Mouse (Mus musculus) retina, embryonic 14.5 days (tissue): Measurements from ENCODE around the gene Ankrd52.
"Not testable (repeated sequence)": the region's sequence is repeated elsewhere in the genome, so short reads cannot be mapped to it uniquely, and the experiment has no call there.

ENCODE experiments used
- DNase-seq: peaks from one replicate; pipeline ENCODE4 v3.0.0-alpha.2; 2015; ENCODE audit warnings: low spot score

The Ankrd52 gene

DNA sequence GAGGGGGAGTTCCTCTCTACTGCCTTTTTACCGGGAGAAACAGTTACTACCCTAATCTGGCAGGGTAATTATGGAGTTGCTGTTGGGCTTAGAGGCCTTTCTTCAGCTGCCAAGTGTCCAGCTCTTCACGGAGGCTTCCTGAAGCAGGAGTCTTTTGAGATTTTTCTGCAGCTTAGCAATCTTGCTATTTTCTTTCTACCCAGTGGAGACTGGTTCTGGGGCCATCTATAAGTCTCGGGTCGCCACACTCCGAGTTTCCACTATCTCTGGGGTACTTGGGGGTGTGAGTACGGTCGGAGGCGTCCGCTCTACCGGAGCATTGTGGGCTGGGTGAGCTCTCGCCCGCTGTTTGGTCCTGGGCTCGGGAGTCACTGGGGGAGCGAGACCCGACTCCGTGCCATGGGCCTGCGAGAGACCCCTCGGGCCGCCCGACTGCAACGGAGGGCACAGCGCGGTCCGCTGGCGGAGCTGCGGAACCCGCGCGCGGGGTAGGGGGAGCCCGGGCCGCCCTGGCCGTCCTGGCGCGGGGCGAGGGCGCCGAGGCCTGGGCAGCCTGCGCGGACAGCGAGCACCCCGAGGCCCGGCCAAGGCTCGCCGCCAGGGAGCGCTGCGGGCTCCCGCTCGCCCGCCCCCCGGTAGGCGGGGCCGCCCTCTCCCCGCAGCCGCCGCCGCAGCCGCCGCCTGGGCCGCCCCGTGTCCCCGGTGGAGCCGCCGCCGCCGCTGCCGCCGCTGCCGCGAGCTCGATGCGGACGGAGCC is at the start of gene Ankrd52:
Gene Ankrd52, plus strand, starts transcription at position 661 of the 757 bp plus-strand sequence.
- DNase-seq, result peak; percentile 87

- DNase-seq, result peak; percentile 22
These were observed 49.3 kb upstream of the Ankrd52 start for GRCm38 (mm10) chr10:128327610-128328009.

DNA sequence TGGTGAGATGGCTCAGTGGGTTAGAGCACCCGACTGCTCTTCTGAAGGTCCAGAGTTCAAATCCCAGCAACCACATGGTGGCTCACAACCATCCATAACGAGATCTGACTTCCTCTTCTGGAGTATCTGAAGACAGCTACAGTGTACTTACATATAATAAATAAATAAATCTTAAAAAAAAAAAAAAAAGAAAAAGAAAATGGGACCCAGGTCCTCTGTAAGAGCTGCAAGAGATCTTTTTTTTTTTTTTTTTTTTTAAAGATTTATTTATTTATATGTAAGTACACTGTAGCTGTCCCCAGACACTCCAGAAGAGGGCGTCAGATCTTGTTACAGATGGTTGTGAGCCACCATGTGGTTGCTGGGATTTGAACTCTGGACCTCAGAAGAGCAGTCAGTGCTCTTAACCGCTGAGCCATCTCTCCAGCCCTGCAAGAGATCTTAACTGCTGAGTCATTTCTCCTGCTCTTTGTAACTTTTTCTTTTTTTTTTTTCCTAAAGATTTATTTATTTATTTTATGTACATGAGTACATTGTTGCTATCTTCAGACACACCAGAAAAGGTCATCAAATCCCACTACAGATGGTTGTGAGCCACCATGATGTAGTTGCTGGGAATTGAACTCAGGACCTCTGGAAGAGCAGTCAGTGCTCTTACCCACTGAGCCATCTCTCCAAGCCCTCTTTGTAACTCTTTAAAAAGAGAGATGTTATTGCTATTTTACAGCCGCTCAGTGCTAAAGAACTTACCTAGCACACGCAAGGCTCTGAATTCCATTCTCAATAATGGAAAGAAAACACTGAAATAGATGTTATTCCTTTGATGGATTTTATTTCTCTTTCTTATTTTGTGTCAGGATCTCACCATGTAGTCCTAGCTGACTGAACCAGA is 44.3 kb upstream of the Ankrd52 start:
- DNase-seq, result not testable (repeated sequence)

- DNase-seq, result peak; percentile 89
These were observed 41.3 kb upstream of the Ankrd52 start for GRCm38 (mm10) chr10:128335582-128335981.

GRCm38 (mm10) chr10:128336195-128336594 is 40.7 kb upstream of the Ankrd52 start:
- DNase-seq, result no peak

DNA sequence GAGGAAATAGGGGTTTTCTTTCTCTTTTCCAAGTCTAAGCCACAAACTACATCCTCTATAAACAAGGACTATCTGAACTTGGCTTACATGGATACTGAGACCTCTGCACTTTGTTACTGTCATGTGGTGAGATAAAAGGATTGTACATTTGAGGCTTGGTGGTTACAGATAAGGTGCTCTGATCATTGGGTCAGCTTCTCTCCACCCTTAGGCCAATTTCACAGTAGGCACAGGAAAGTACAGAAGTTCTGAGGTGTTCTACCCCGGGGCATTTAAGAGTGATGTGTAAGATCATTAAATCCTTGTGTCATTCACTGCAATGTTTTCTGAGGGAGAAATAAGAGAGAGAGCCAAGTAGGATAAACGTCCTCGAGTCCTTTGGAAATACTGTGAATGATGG is 40.3 kb upstream of the Ankrd52 start:
- DNase-seq, result no peak

DNA sequence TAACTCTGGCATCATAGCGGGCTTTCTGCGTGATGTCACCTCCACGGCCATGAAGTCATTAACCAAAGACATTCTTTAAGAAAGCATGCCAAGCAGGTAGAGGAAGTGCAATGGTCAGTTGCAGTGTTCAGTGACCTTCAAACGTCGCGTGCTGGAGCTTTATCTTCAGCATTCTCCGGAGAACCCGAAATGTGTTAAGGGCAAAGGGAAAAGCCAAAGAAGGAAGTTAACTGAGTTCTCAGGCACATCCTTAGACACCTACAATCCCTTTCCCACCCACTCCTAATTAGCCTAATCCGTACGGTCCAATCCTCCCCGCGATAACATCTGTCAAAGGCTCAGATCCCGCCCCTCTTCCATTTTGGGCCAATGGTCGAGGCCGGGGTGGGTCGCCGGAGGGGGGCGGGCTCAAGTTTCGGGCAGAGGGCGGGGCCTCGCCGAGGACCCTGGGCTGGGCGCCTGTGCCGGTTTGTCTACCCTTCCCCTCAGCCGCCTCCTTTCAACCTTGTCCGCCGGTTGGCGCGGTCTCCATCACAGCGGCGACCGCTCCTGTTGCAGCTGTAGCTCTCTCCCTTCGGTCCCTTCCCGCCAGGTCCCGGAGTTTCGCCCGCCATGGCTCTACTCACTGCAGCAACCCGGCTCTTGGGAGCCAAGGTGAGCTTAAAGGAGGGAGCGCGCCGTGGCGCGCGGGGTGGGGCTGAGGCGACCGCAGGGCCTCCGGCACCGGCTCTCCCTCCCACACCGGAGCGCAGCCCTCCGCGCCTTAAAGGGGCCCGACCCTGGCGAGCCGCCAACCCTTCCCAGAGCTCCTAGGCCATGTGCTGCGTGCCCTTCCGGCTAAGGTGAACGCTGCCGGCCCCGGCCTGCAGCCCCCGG is 39.4 kb upstream of the Ankrd52 start, which contains the start of gene Cs:
Gene Cs, plus strand, starts transcription at position 429 of the 876 bp plus-strand sequence.
- DNase-seq, result peak; percentile 98

- DNase-seq, result no peak
These were observed 38.5 kb upstream of the Ankrd52 start for GRCm38 (mm10) chr10:128338415-128338814.

GRCm38 (mm10) chr10:128338948-128339347 is 38.0 kb upstream of the Ankrd52 start:
- no peak for DNase-seq

DNA sequence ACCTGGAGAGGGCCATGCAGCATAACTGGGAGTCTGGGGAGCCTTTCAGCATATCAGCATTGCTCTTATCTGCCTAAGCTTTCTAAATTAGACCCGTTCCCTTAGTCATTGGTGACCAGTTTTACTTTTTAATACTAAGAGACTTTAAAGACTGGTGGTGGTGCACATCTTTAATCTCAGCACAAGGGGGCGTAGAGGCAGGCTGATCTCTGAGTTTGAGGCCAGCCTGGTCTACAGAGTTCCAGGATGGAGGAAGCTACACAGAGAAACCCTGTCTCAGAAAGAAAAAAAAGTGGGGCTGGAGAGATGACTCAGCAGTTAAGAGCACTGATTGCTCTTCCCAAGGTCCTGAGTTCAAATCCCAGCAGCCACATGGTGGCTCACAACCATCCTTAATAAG is 36.7 kb upstream of the Ankrd52 start:
- no peak for DNase-seq

- no peak for DNase-seq
These were observed 33.5 kb upstream of the Ankrd52 start for GRCm38 (mm10) chr10:128343436-128343835.

DNA sequence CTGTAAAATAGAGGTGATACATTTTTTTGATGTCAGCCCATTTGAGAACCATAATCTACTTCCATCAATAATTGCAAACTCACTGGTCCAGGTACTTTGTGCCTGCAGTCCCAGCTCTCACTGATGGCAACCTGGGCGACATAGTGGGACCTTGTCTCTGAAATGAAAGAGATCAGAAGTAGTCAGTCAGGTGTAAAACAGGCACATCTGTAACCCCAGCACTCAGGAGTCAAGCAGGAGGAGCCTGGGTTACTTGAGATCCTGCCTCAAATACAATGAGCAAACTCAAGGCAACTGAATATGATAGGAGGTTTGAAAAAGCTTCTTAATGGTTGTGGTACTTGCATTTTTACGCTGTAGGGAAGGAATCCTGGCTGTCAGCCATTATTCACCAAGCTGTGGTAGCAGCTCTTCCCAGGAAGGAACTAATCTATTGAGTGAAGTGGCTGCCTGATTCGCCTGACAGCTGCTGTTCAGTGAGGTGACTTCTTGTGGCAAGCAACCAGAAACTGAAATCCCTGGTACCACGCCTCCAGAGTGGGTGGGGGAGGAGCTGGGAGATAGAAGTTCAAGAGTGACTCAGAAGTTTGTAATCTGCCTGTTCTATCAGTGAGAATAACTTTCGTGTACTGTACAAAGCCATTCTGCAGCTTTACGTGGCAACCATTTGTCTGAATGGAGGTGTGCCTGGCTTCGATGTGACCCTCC is 32.2 kb upstream of the Ankrd52 start:
- peak; percentile 36 for DNase-seq

DNA sequence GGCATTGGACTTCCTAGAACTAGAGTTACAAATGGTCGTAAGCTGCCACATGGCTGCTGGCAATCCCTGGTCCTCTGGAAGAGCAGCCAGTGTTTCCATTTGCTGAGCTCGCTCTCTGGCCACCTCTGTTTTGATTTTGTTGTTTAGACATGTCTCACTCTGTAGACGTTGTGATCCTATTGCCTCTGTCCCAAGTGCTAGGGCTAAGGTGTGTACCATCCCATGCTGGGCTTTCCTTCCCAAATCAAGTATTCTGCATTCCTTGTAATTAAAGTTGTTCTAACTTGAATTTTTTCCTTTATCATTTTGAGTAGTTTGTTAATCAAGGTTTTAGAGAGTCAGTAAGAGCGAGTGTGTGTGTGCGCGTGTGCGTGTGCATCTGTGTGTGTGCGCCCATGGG is 29.4 kb upstream of the Ankrd52 start:
- no peak for DNase-seq

DNA sequence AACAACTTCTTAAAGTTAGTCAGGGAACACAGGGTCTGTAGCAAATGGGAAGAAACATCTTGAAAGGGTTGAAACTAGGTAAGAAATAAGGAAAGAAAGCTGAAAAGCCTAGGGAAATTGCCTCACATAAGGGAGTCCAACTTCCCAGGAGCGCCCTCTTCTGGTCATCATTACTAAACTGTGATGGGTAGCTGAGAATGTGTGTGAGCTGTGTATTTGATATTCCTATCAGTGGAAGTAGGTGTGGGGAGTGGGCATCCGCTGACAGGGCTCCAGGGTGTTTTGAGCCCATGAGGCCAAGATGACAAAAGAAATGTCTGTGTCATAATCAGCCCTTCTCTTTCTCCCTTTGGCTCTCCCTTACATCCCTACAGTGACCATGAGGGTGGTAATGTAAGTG is 18.1 kb upstream of the Ankrd52 start:
- DNase-seq, result peak; percentile 82

GRCm38 (mm10) chr10:128359226-128359625 is 17.7 kb upstream of the Ankrd52 start:
- no peak for DNase-seq

DNA sequence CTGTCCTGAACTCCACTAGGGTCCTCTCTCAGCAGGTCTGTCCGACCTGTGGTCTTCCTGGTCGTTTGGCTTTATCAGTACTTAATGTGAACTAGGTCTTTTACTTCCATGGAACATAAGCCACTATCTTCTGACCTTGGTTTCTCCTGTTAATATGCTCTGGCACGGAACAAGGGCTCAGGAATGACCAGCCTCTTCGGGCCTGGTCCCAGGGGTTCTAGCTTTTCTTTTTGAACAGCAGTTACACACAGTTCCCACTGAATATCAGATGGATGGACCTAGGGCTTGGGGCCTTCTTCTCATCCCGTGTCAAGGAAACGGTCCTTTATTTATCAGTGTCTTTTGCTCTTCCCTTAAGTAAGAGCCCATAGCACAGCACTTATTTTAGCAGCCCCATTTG is 15.1 kb upstream of the Ankrd52 start:
- DNase-seq, result no peak

DNA sequence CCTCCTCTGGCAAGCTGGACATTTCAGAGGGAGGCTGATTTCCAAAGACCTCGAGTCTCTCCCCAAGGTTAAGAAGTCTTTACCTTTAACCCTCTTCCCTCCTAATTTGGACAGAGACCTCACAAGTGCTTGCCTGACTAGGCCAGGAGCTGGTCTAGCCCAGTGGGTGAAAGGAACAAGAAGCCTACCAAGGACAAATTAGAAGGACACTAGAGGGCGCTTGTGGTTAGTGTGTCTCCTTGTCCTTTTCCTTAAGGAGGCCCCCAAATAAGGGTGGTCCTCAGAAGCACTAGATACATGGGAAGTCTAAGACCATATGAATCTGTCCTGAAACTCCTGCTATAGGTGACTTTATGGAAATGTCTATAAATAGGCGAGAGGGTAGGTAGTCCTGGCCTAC is 14.3 kb upstream of the Ankrd52 start:
- peak; percentile 84 for DNase-seq

- DNase-seq, result no peak
These were observed 9.0 kb upstream of the Ankrd52 start for GRCm38 (mm10) chr10:128367899-128368401.

- peak; percentile 90 for DNase-seq
These were observed 8.3 kb upstream of the Ankrd52 start, which contains the start of gene Coq10a for GRCm38 (mm10) chr10:128368402-128369217. Gene Coq10a, minus strand, starts transcription at chr10:128368997.

DNA sequence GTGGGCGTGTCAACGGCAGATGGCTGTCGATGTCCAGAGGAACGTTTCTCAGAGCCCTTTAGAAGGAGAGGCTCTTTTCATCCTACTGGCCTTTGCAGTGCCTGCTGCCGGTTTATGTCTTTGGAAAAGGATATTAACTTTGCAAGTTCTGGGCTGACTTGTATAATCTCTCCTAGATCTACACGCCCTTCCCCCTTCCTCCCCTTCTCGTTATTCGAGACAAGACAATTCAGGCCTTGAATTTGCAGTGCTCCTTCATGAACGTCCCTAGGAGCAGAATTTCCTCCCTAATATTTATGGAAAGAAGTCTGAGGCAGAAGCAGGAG is 7.7 kb upstream of the Ankrd52 start:
- no peak for DNase-seq
